Mouse (Mus musculus) forebrain, embryonic 12.5 days (tissue): ENCODE measurements around the gene Gm14139. TPM values are rescaled to one million over a fixed set of nuclear protein-coding genes. Genes with fewer than 3 reads are reported as not detected.

ENCODE experiments used
- polyA plus RNA-seq: library from polyadenylated mRNA; unstranded; fragments of >200 nt; fragmentation: Nextera tagmentation; extraction: Ambion mirVana; gene quantifications from 2 replicates; pipeline ENCODE4 v1.2.1, GENCODE M21; 2016

Gene Gm14139
- polyA plus RNA-seq, 1 experiment from 2014 or later = not detected

Other genes with a start within 250 kb of the Gm14139 start
- gene Zfp120, start 45.0 kb upstream of the Gm14139 start, polyA plus RNA-seq = 8.2 and 8.7 TPM in 2 replicates
- not detected in 2 replicates for gene Gm10770, start 2.1 kb upstream of the Gm14139 start, polyA plus RNA-seq
- 10.6 and 10.8 TPM in 2 replicates for gene Zfp937, start 36.3 kb downstream of the Gm14139 start, polyA plus RNA-seq
- 3.3 and 3.4 TPM in 2 replicates for gene Gm21994, start 73.8 kb downstream of the Gm14139 start, polyA plus RNA-seq
- not detected in 2 replicates for gene Gm14124, start 75.8 kb downstream of the Gm14139 start, polyA plus RNA-seq
- gene Gm10130, start 141.9 kb downstream of the Gm14139 start, polyA plus RNA-seq = 3.3 TPM in 1 of 2 replicates, not detected in the other
- 12.2 and 13.1 TPM in 2 replicates for gene 3300002I08Rik, start 181.0 kb downstream of the Gm14139 start, polyA plus RNA-seq